Mouse (Mus musculus): Measurements from ENCODE around the gene Rnf223. TPM values are rescaled to one million over a fixed set of nuclear protein-coding genes. Genes with fewer than 3 reads are reported as not detected.

Rnf223 gene
- 7.6 and 7.7 TPM in 2 replicates for polyA plus RNA-seq (2015; fragmentation: Nextera tagmentation; extraction: Ambion mirVana)

GRCm38 (mm10) chr4:156130436-156130835 lies at the start of gene Rnf223:
Gene Rnf223, plus strand, starts transcription at chr4:156130513.
- WGBS: 48% methylated on average over 15 of the region's 15 CpGs
- no peaks in the 10 kb centered on the region; the same call in 1 of the 2 replicates for H3K36me3 ChIP-seq (ENCODE audit: control insufficient read depth, insufficient read depth, low read length)
- TF ChIP-seq EP300 (optimal IDR thresholded peaks at IDR 0.05) (no peak), CTCF (IDR thresholded peaks at IDR 0.05; ENCODE audit: low read depth) (no peak)
- no peak within 1 kb of the TSS for H3K4me3 ChIP-seq (ENCODE audit: low read depth, low read length)
- H3K9me3 ChIP-seq (ENCODE audit: control insufficient read depth, low read length): no peaks in the 10 kb centered on the region
- ATAC-seq (ENCODE audit: low FRiP score, low TSS enrichment) (peak; percentile 54), DNase-seq (ENCODE audit: low spot score) (peak; percentile 61)
- H3K27me3 ChIP-seq (ENCODE audit: control insufficient read depth, insufficient read depth, low read length): no peaks in the 10 kb centered on the region
- H3K27ac ChIP-seq (replicated peaks): peak within 1 kb of the TSS; percentile 70
- H3K4me2 ChIP-seq (replicated peaks; ENCODE audit: low read depth): no peak within 1 kb of the TSS
- no peaks in the 10 kb centered on the region for H3K4me1 ChIP-seq (replicated peaks; ENCODE audit: control insufficient read depth, insufficient read depth)
- no peak within 1 kb of the TSS for H3K9ac ChIP-seq (ENCODE audit: low read length)

- Histone ChIP-seq H3K9ac (ENCODE audit: low read length) (no peak overlapping the region), H3K4me1 (replicated peaks; ENCODE audit: control insufficient read depth, insufficient read depth) (no peaks in the 10 kb centered on the region), H3K27me3 (ENCODE audit: control insufficient read depth, insufficient read depth, low read length) (no peaks in the 10 kb centered on the region), H3K27ac (replicated peaks) (peak overlapping the region; percentile 81), H3K4me2 (replicated peaks; ENCODE audit: low read depth) (no peak overlapping the region; the same call in 1 of the 2 replicates), H3K36me3 (ENCODE audit: control insufficient read depth, insufficient read depth, low read length) (no peaks in the 10 kb centered on the region), H3K9me3 (ENCODE audit: control insufficient read depth, low read length) (no peaks in the 10 kb centered on the region), H3K4me3 (ENCODE audit: low read depth, low read length) (no peak overlapping the region)
- WGBS: 50% methylated on average over 4 of the region's 4 CpGs
- DNase-seq (ENCODE audit: low spot score) (no peak), ATAC-seq (ENCODE audit: low FRiP score, low TSS enrichment) (no peak)
- no peak for TF ChIP-seq CTCF (IDR thresholded peaks at IDR 0.05; ENCODE audit: low read depth)
- no peak for TF ChIP-seq EP300 (optimal IDR thresholded peaks at IDR 0.05)
Measured at GRCm38 (mm10) chr4:156082621-156083234, 47.6 kb upstream of the Rnf223 start.

- Histone ChIP-seq H3K27me3 (ENCODE audit: control insufficient read depth, insufficient read depth, low read length) (no peaks in the 10 kb centered on the region), H3K9ac (ENCODE audit: low read length) (0 out of 2 replicates have a peak overlapping the region, but pooled peaks have one; percentile 4), H3K36me3 (ENCODE audit: control insufficient read depth, insufficient read depth, low read length) (no peaks in the 10 kb centered on the region), H3K9me3 (ENCODE audit: control insufficient read depth, low read length) (no peaks in the 10 kb centered on the region), H3K4me3 (ENCODE audit: low read depth, low read length) (no peak overlapping the region), H3K27ac (replicated peaks) (peak overlapping the region; percentile 81), H3K4me2 (replicated peaks; ENCODE audit: low read depth) (peak overlapping the region; percentile 20; the same call in 1 of the 2 replicates), H3K4me1 (replicated peaks; ENCODE audit: control insufficient read depth, insufficient read depth) (no peaks in the 10 kb centered on the region)
- DNase-seq (ENCODE audit: low spot score) (peak; percentile 85), ATAC-seq (ENCODE audit: low FRiP score, low TSS enrichment) (peak; percentile 58)
- WGBS: 41% methylated on average over 5 of the region's 5 CpGs
- TF ChIP-seq CTCF (IDR thresholded peaks at IDR 0.05; ENCODE audit: low read depth): no peak
- no peak for TF ChIP-seq EP300 (optimal IDR thresholded peaks at IDR 0.05)
Measured at GRCm38 (mm10) chr4:156083348-156083747, 47.0 kb upstream of the Rnf223 start.

GRCm38 (mm10) chr4:156084096-156084879 lies 46.0 kb upstream of the Rnf223 start:
- H3K4me1 ChIP-seq (replicated peaks; ENCODE audit: control insufficient read depth, insufficient read depth): no peaks in the 10 kb centered on the region
- no peak overlapping the region for H3K4me3 ChIP-seq (ENCODE audit: low read depth, low read length)
- H3K4me2 ChIP-seq (replicated peaks; ENCODE audit: low read depth): no peak overlapping the region
- H3K9ac ChIP-seq (ENCODE audit: low read length): 0 out of 2 replicates have a peak overlapping the region, but pooled peaks have one; percentile 4
- H3K27ac ChIP-seq (replicated peaks): peak overlapping the region; percentile 81
- no peaks in the 10 kb centered on the region for H3K9me3 ChIP-seq (ENCODE audit: control insufficient read depth, low read length)
- H3K27me3 ChIP-seq (ENCODE audit: control insufficient read depth, insufficient read depth, low read length): no peaks in the 10 kb centered on the region
- peak; percentile 55 for DNase-seq (ENCODE audit: low spot score)
- TF ChIP-seq EP300 (optimal IDR thresholded peaks at IDR 0.05) (no peak), CTCF (IDR thresholded peaks at IDR 0.05; ENCODE audit: low read depth) (no peak)
- no peak for ATAC-seq (ENCODE audit: low FRiP score, low TSS enrichment)
- 53% methylated on average over 9 of the region's 9 CpGs for WGBS
- H3K36me3 ChIP-seq (ENCODE audit: control insufficient read depth, insufficient read depth, low read length): no peaks in the 10 kb centered on the region

DNA sequence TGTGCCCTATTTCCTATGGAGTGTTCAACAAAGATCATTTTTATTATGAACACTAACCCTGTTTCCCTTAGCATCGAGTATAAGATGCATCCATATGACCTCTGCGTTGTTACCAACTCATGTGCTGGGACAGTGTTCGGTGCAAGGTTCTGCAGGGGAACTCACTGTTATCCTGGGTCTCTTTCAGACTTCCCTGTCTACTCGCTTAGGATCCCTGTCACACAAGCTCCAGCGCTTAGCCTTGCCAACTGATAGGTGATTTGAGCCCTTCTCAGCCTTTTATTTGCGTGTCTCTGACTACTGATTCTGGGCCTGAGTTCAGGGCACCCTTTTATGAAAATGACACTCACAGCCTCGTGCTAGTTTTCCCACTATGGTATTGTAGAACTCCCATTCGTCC lies 45.1 kb upstream of the Rnf223 start:
- no peak overlapping the region for H3K9ac ChIP-seq (ENCODE audit: low read length)
- no peaks in the 10 kb centered on the region for H3K27me3 ChIP-seq (ENCODE audit: control insufficient read depth, insufficient read depth, low read length)
- no peaks in the 10 kb centered on the region for H3K36me3 ChIP-seq (ENCODE audit: control insufficient read depth, insufficient read depth, low read length)
- H3K9me3 ChIP-seq (ENCODE audit: control insufficient read depth, low read length): no peaks in the 10 kb centered on the region
- H3K4me3 ChIP-seq (ENCODE audit: low read depth, low read length): no peak overlapping the region
- no peak for DNase-seq (ENCODE audit: low spot score)
- no peaks in the 10 kb centered on the region for H3K4me1 ChIP-seq (replicated peaks; ENCODE audit: control insufficient read depth, insufficient read depth)
- no peak for ATAC-seq (ENCODE audit: low FRiP score, low TSS enrichment)
- TF ChIP-seq CTCF (IDR thresholded peaks at IDR 0.05; ENCODE audit: low read depth): no peak
- TF ChIP-seq EP300 (optimal IDR thresholded peaks at IDR 0.05): no peak
- WGBS: 81% methylated on average over 8 of the region's 8 CpGs
- H3K4me2 ChIP-seq (replicated peaks; ENCODE audit: low read depth): no peak overlapping the region
- H3K27ac ChIP-seq (replicated peaks): 0 out of 2 replicates have a peak overlapping the region, but pooled peaks have one; percentile 6
